Mouse (Mus musculus): ENCODE measurements around the gene Smap1. TPM values are rescaled to one million over a fixed set of nuclear protein-coding genes. Genes with fewer than 3 reads are reported as not detected.

The Smap1 gene
- 34.7 and 35.1 TPM in 2 replicates for polyA plus RNA-seq (2015; fragmentation: Nextera tagmentation; extraction: Ambion mirVana)

GRCm38 (mm10) chr1:23921711-23922529 lies at the start of gene Smap1:
TSS of gene Smap1 (minus strand) at chr1:23922317.

Other genes starting within 250 kb of the Smap1 start
- 0.14 and 0.15 TPM in 2 replicates for gene B3gat2, start 160.6 kb downstream of the Smap1 start, polyA plus RNA-seq (2015; fragmentation: Nextera tagmentation; extraction: Ambion mirVana)
- gene Sdhaf4, start 83.3 kb upstream of the Smap1 start, polyA plus RNA-seq (2015; fragmentation: Nextera tagmentation; extraction: Ambion mirVana), result 134 and 135 TPM in 2 replicates
- 14.7 and 18.5 TPM in 2 replicates for gene Fam135a, start 178.0 kb upstream of the Smap1 start, polyA plus RNA-seq (2015; fragmentation: Nextera tagmentation; extraction: Ambion mirVana)

All from skeletal muscle tissue, postnatal 0 days (tissue).